Mouse (Mus musculus): ENCODE results near the gene Rfx2. TPM values are rescaled to one million over a fixed set of nuclear protein-coding genes. Genes with fewer than 3 reads are reported as not detected.

The Rfx2 gene
- polyA plus RNA-seq, 1 experiment from 2014 or later, result 3.6 TPM

DNA sequence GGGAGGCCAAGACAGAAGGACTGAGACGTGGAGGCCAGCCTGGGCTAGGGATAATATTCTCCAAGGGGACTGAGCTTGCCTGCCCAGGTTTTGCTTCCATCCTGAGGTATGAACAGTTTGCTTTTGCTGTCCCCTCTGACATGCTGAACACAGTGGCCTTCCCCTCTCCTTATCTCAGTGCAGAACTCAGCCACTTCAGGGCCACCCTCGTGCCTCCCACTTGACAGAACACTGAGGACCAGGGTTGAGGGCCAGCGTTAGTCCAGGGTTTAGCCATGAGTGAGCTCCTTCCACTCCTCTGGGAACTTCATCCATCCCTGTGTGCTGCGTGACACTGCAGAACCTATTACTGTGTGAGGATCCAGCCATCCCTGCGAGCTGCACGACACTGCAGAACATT, 41.5 kb downstream of the Rfx2 start:
- Histone ChIP-seq H3K4me2 (ENCODE audit: low read depth, low read length) (no peak overlapping the region), H3K4me1 (ENCODE audit: insufficient read depth) (peaks cover 11% of the 10 kb centered on the region), H3K27ac (ENCODE audit: low read depth) (no peak overlapping the region), H3K9me3 (ENCODE audit: low read length) (no peaks in the 10 kb centered on the region), H3K4me3 (ENCODE audit: low read depth, low read length) (no peak overlapping the region), H3K36me3 (replicated peaks; ENCODE audit: insufficient read depth, low read length) (no peaks in the 10 kb centered on the region), H3K9ac (replicated peaks) (no peak overlapping the region), H3K27me3 (ENCODE audit: insufficient read depth, low read length) (no peaks in the 10 kb centered on the region)
- ATAC-seq (no peak), DNase-seq (no peak)
- 78% methylated on average over 6 of the region's 6 CpGs for WGBS (ENCODE audit: insufficient replicate concordance)
- TF ChIP-seq EP300 (IDR thresholded peaks at IDR 0.05; ENCODE audit: low read depth) (no peak), CTCF (IDR thresholded peaks at IDR 0.05; ENCODE audit: low read depth) (no peak)

DNA sequence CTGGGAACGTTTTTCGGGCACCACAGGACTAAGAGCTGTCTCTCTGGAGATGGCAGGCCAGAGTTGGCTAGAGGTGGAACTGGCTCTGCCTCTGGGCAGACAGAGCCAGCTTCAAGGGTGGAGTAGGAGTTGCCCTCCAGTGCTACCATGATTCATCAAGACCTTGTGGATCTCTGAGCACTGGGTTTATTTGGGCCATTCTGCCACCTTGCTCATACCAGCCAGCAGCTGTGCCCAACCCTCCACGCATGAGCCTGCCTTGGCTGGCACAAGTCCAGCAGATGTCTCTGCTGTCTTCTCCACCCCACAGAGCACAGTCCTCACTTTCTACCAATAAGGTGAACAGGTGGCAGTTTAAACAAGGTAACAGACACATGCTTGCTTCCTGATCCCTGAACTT, 41.9 kb downstream of the Rfx2 start:
- DNase-seq (no peak), ATAC-seq (peak; percentile 34)
- Histone ChIP-seq H3K27me3 (ENCODE audit: insufficient read depth, low read length) (no peaks in the 10 kb centered on the region), H3K36me3 (replicated peaks; ENCODE audit: insufficient read depth, low read length) (no peaks in the 10 kb centered on the region), H3K9me3 (ENCODE audit: low read length) (no peaks in the 10 kb centered on the region), H3K4me1 (ENCODE audit: insufficient read depth) (peaks cover 11% of the 10 kb centered on the region), H3K4me3 (ENCODE audit: low read depth, low read length) (no peak overlapping the region), H3K27ac (ENCODE audit: low read depth) (no peak overlapping the region), H3K4me2 (ENCODE audit: low read depth, low read length) (no peak overlapping the region), H3K9ac (replicated peaks) (no peak overlapping the region)
- TF ChIP-seq EP300 (IDR thresholded peaks at IDR 0.05; ENCODE audit: low read depth) (no peak), CTCF (IDR thresholded peaks at IDR 0.05; ENCODE audit: low read depth) (no peak)
- 76% methylated on average over 3 of the region's 3 CpGs for WGBS (ENCODE audit: insufficient replicate concordance)

- Histone ChIP-seq H3K36me3 (replicated peaks; ENCODE audit: insufficient read depth, low read length) (peaks cover 7% of the 10 kb centered on the region; the same call in 1 of the 2 replicates), H3K4me3 (ENCODE audit: low read depth, low read length) (no peak overlapping the region), H3K9ac (replicated peaks) (no peak overlapping the region), H3K4me1 (ENCODE audit: insufficient read depth) (no peaks in the 10 kb centered on the region), H3K27ac (ENCODE audit: low read depth) (no peak overlapping the region), H3K9me3 (ENCODE audit: low read length) (0 out of 2 replicates have a peak, but pooled peaks cover 2% of the 10 kb centered on the region), H3K27me3 (ENCODE audit: insufficient read depth, low read length) (no peaks in the 10 kb centered on the region), H3K4me2 (ENCODE audit: low read depth, low read length) (no peak overlapping the region)
- ATAC-seq (peak; percentile 82), DNase-seq (peak; percentile 52)
- WGBS (ENCODE audit: insufficient replicate concordance), result 73% methylated on average over 13 of the region's 13 CpGs
- no peak for TF ChIP-seq CTCF (IDR thresholded peaks at IDR 0.05; ENCODE audit: low read depth)
- no peak for TF ChIP-seq EP300 (IDR thresholded peaks at IDR 0.05; ENCODE audit: low read depth)
Observed at GRCm38 (mm10) chr17:56780291-56780978, 50.4 kb downstream of the Rfx2 start.

- H3K36me3 ChIP-seq (replicated peaks; ENCODE audit: insufficient read depth, low read length), result peaks cover 7% of the 10 kb centered on the region; the same call in 1 of the 2 replicates
- DNase-seq (no peak), ATAC-seq (no peak)
- 0 out of 2 replicates have a peak, but pooled peaks cover 2% of the 10 kb centered on the region for H3K9me3 ChIP-seq (ENCODE audit: low read length)
- H3K4me1 ChIP-seq (ENCODE audit: insufficient read depth), result no peaks in the 10 kb centered on the region
- H3K9ac ChIP-seq (replicated peaks), result no peak overlapping the region
- H3K4me3 ChIP-seq (ENCODE audit: low read depth, low read length), result no peak overlapping the region
- no peak overlapping the region for H3K4me2 ChIP-seq (ENCODE audit: low read depth, low read length)
- TF ChIP-seq EP300 (IDR thresholded peaks at IDR 0.05; ENCODE audit: low read depth) (no peak), CTCF (IDR thresholded peaks at IDR 0.05; ENCODE audit: low read depth) (no peak)
- WGBS (ENCODE audit: insufficient replicate concordance), result 76% methylated on average over 3 of the region's 3 CpGs
- no peaks in the 10 kb centered on the region for H3K27me3 ChIP-seq (ENCODE audit: insufficient read depth, low read length)
- H3K27ac ChIP-seq (ENCODE audit: low read depth), result no peak overlapping the region
Observed at GRCm38 (mm10) chr17:56778779-56779362, 51.9 kb downstream of the Rfx2 start.

- Histone ChIP-seq H3K4me3 (ENCODE audit: low read depth, low read length) (no peak overlapping the region), H3K9me3 (ENCODE audit: low read length) (0 out of 2 replicates have a peak, but pooled peaks cover 2% of the 10 kb centered on the region), H3K4me2 (ENCODE audit: low read depth, low read length) (no peak overlapping the region), H3K4me1 (ENCODE audit: insufficient read depth) (no peaks in the 10 kb centered on the region), H3K9ac (replicated peaks) (no peak overlapping the region), H3K27me3 (ENCODE audit: insufficient read depth, low read length) (no peaks in the 10 kb centered on the region), H3K27ac (ENCODE audit: low read depth) (no peak overlapping the region), H3K36me3 (replicated peaks; ENCODE audit: insufficient read depth, low read length) (peaks cover 7% of the 10 kb centered on the region; the same call in 1 of the 2 replicates)
- peak; percentile 50 for TF ChIP-seq CTCF (IDR thresholded peaks at IDR 0.05; ENCODE audit: low read depth)
- no peak for TF ChIP-seq EP300 (IDR thresholded peaks at IDR 0.05; ENCODE audit: low read depth)
- DNase-seq (no peak), ATAC-seq (no peak)
- 90% methylated on average over 11 of the region's 11 CpGs for WGBS (ENCODE audit: insufficient replicate concordance)
Observed at GRCm38 (mm10) chr17:56777568-56777967, 53.2 kb downstream of the Rfx2 start.

- Histone ChIP-seq H3K9ac (replicated peaks) (no peak within 1 kb of the TSS), H3K9me3 (ENCODE audit: low read length) (no peaks in the 10 kb centered on the region), H3K36me3 (replicated peaks; ENCODE audit: insufficient read depth, low read length) (peaks cover 24% of the 10 kb centered on the region), H3K27ac (ENCODE audit: low read depth) (no peak within 1 kb of the TSS), H3K4me2 (ENCODE audit: low read depth, low read length) (no peak within 1 kb of the TSS), H3K4me3 (ENCODE audit: low read depth, low read length) (no peak within 1 kb of the TSS), H3K27me3 (ENCODE audit: insufficient read depth, low read length) (no peaks in the 10 kb centered on the region), H3K4me1 (ENCODE audit: insufficient read depth) (peaks cover 6% of the 10 kb centered on the region)
- no peak for DNase-seq
- no peak for ATAC-seq
- TF ChIP-seq EP300 (IDR thresholded peaks at IDR 0.05; ENCODE audit: low read depth) (no peak), CTCF (IDR thresholded peaks at IDR 0.05; ENCODE audit: low read depth) (no peak)
- 83% methylated on average over 5 of the region's 5 CpGs for WGBS (ENCODE audit: insufficient replicate concordance)
Observed at GRCm38 (mm10) chr17:56769950-56770349, 60.9 kb downstream of the Rfx2 start, which contains the start of gene Prr22. Gene Prr22, plus strand, starts transcription at chr17:56770250.
